Mouse (Mus musculus): ENCODE measurements at regions not wholly inside any gene's neighbourhood (a gene's known extent, or its start where the extent isn't known, plus 50 kb on each side); places are given as distances from the start of the nearest gene placed in this dataset.

DNA sequence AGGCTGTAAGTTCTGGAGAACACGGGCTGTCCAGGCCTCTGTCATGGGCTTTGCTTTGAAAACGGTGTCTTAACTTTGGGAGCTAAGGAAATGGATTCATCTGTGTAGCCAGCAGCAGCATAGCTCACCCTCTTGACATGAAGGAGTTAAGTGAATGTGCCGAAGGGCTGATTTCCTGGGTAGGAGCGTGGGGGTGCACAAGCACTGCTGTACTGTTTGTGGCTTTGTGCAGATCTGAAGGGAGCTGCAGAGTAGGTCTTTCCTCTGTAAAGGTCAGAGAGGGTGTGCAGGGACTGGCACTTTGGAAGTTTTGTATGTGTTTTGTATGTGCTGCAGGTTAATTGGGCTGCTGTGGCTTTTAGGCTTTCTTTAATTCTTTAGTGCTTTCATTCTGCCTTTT lies 102.6 kb upstream of the Rxylt1 start:
- no peak for DNase-seq (ENCODE audit: extremely low spot score in 1 of 2, low spot score in 1 of 2)

DNA sequence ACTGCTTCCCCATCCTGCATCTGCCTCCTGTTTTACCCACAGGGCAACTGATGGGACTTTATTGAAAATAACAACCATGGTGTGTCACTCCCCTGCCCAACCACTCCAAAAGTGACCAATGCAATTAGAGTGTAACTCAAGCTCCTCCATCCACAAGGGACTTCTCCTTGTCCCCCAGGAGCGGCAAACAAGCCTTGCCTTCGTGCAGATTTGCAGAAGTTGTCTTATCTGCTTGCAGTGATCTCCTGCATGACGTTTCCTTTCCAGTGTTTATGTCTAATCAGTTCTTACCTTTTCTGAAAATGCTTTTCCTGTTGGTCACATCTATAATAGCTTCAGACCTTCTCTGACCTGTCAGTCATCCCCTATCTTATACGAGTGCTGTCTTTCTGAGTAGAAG lies 100.5 kb upstream of the Rxylt1 start:
- no peak for DNase-seq (ENCODE audit: extremely low spot score in 1 of 2, low spot score in 1 of 2)

DNA sequence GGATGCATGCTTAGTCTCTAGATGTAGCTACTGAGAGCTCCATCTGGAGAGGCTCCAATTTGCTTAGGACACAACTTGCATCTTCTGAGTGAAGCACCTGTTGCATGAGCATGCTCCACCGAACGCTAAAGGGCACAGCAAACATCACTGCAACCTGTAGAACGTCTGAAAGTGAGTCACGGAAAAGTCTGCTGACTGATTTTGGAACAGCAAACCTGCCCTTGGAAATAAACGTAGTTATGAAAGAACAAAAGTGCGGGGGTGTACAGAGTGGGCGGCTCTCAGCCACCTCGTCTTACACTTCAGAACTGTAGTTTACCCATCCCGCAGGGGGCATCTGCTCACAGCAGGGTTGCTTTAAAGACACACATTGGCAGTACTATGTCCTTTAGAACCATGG lies 97.0 kb upstream of the Rxylt1 start:
- no peak for DNase-seq (ENCODE audit: extremely low spot score in 1 of 2, low spot score in 1 of 2)

DNA sequence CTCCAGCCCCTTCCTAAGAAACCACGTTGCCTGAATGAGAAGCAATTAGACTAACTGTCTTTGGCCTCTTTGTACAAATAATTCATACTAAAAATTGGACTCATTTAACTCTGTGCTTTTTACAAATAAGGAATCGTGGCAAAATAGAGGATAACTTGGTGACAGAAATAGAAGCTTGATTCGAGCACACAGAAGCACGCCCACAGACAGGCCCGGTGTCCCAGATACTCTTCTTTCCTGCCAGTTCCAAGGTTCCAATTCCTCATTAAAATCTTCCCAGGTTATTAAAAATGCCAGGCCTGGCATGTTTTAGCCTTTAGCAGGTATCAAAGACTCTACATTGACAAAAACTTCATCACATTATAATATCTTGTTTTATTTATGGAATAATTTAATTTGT lies 96.2 kb upstream of the Rxylt1 start:
- no peak for DNase-seq (ENCODE audit: extremely low spot score in 1 of 2, low spot score in 1 of 2)

DNA sequence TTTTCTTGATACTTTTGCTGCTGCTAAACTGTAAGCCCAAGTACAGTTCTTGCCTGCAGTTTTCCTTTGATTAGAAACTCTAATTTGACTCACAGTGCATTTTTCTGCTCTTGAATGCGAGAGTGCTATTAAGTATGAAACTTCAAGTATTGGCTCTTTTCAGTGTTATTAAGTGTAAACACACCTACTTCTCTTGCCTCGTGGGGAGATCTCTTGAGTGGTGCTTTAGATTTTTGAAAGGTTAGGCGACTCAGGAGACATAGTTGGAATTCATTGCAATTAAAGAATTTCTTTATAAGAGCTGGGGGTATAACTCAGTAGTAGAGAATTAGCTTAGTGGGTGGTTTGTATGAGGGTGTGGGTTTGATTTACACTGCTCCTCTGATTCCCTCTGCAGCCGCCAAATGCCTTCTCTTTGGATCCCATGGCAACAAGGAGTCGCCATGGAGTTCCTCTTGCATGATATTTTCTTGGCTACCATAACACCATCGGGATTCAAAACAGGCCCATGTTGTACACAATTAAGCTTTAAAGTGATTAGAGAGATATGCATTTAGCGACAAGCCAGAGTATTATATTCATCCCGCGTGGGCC lies 88.1 kb upstream of the Rxylt1 start:
- no peak for DNase-seq (ENCODE audit: extremely low spot score in 1 of 2, low spot score in 1 of 2)

DNA sequence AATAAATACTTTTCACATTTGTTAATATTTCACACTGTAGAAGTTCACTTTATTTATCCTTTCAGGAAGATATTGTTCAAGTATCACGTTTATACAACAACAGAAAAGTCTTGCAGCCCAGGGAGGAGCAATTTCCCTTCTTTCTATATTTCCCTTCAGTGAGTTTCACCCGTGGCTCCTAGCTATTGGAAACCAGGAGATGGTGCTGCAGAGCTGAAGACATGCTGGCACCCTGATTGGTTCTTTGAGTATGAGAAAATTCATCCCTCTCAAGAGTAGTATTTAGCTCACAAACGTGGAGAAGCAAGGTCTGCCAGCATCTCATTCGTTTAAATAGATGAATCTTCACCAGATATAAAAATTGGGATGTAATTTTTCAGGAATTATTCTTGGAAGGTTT lies 85.9 kb upstream of the Rxylt1 start:
- DNase-seq (ENCODE audit: extremely low spot score in 1 of 2, low spot score in 1 of 2) = peak in 1 of 2 experiments; percentile 62

GRCm38 (mm10) chr10:122149038-122149437 lies 51.9 kb upstream of the Rxylt1 start:
- DNase-seq (ENCODE audit: extremely low spot score in 1 of 2, low spot score in 1 of 2) = no peak

DNA sequence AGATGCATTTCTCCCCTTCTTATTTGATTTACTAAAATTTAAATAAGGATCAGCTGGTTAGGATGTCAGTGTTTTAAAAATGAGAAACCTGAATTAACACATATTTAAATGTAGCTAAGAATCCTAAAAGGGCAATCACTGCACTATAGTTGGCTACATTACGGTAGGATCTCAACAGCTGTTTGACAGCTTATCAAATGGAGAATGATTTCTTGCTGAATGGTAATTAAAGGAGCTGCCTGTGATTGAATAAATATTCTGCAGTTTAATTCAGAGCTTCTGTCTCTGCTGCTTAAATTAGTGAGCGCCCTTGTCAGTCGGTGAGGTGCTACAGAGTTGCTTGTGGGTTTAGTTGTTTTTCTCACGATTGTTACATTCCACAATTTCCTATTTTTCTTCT lies 51.4 kb upstream of the Rxylt1 start:
- DNase-seq (ENCODE audit: extremely low spot score in 1 of 2, low spot score in 1 of 2) = no peak

Measured in layer of hippocampus, postnatal 25 days (tissue).